Mouse (Mus musculus) hindbrain, embryonic 10.5 days (tissue): Measurements from ENCODE around the gene Rasgef1b. TPM values are rescaled to one million over a fixed set of nuclear protein-coding genes. Genes with fewer than 3 reads are reported as not detected.

Experiments used
- DNase-seq: peaks from one replicate; pipeline ENCODE4 v3.0.0-alpha.2; 2017; ENCODE audit warnings: low spot score
- H3K27ac ChIP-seq: fragments of 300-500 bp; sonication (generic); 2 replicates; pipeline ENCODE4 v1.5.1; 2016; ENCODE audit warnings: mild to moderate bottlenecking, moderate library complexity
- H3K27me3 ChIP-seq: fragments of 300-500 bp; sonication (generic); 2 replicates; pipeline ENCODE4 v1.6.1; 2016; ENCODE audit warnings: mild to moderate bottlenecking; ENCODE audit not compliant: poor library complexity, insufficient read depth, severe bottlenecking
- H3K36me3 ChIP-seq: fragments of 300-500 bp; sonication (generic); 2 replicates; pipeline ENCODE4 v1.6.1; 2016; ENCODE audit warnings: mild to moderate bottlenecking, moderate library complexity
- H3K4me1 ChIP-seq: fragments of 300-500 bp; sonication (generic); replicated peaks from 2 replicates; pipeline ENCODE4 v1.6.1; 2016; ENCODE audit warnings: mild to moderate bottlenecking
- H3K4me3 ChIP-seq: fragments of 300-500 bp; sonication (generic); 2 replicates; pipeline ENCODE4 v1.5.1; 2016; ENCODE audit warnings: mild to moderate bottlenecking, moderate library complexity
- H3K9me3 ChIP-seq: fragments of 300-500 bp; sonication (generic); 2 replicates; pipeline ENCODE4 v1.6.1; 2016; ENCODE audit warnings: mild to moderate bottlenecking, moderate library complexity
- whole genome bisulfite sequencing: fragments of 180-500 bp; shearing (Covaris S2); methylation state at CpG from one replicate; pipeline ENCODE4 v1.1.7; 2016; 5-methylcytosine and 5-hydroxymethylcytosine counted together
- polyA plus RNA-seq: library from polyadenylated mRNA; unstranded; fragments of >200 nt; fragmentation: Nextera tagmentation; extraction: Ambion mirVana; gene quantifications from 2 replicates; pipeline ENCODE4 v1.2.1, GENCODE M21; 2016

Gene Rasgef1b
- polyA plus RNA-seq, 1 experiment from 2014 or later = 9.2 TPM

GRCm38 (mm10) chr5:99729931-99730330 lies 1.1 kb upstream of the Rasgef1b start:
- Histone ChIP-seq H3K27ac (no peak overlapping the region), H3K36me3 (no peaks in the 10 kb centered on the region), H3K27me3 (peaks cover 83% of the 10 kb centered on the region), H3K4me1 (peaks cover 26% of the 10 kb centered on the region), H3K9me3 (no peaks in the 10 kb centered on the region), H3K4me3 (no peak overlapping the region)
- DNase-seq = no peak
- 71% methylated on average over 1 of the region's 1 CpGs for WGBS

- no peaks in the 10 kb centered on the region for H3K9me3 ChIP-seq
- no peaks in the 10 kb centered on the region for H3K36me3 ChIP-seq
- H3K27ac ChIP-seq = peak overlapping the region; percentile 79
- peak; percentile 55 for DNase-seq
- under 1% methylated on average over 18 of the region's 18 CpGs for WGBS
- peaks cover 87% of the 10 kb centered on the region for H3K27me3 ChIP-seq
- peak overlapping the region; percentile 79 for H3K4me3 ChIP-seq
- H3K4me1 ChIP-seq = peaks cover 26% of the 10 kb centered on the region
Observed at GRCm38 (mm10) chr5:99729361-99729882, 557 bp upstream of the Rasgef1b start.

- peak overlapping the region; percentile 79 for H3K4me3 ChIP-seq
- under 1% methylated on average over 15 of the region's 15 CpGs for whole genome bisulfite sequencing
- no peaks in the 10 kb centered on the region for H3K9me3 ChIP-seq
- H3K27ac ChIP-seq = 0 out of 2 replicates have a peak overlapping the region, but pooled peaks have one; percentile 8
- peaks cover 26% of the 10 kb centered on the region for H3K4me1 ChIP-seq
- H3K27me3 ChIP-seq = peaks cover 83% of the 10 kb centered on the region
- no peaks in the 10 kb centered on the region for H3K36me3 ChIP-seq
- DNase-seq = peak; percentile 43
Observed at GRCm38 (mm10) chr5:99728027-99728451, 826 bp downstream of the Rasgef1b start.

GRCm38 (mm10) chr5:99723941-99724340 lies 4.9 kb downstream of the Rasgef1b start:
- Histone ChIP-seq H3K27ac (no peak overlapping the region), H3K4me3 (no peak overlapping the region), H3K36me3 (no peaks in the 10 kb centered on the region), H3K9me3 (no peaks in the 10 kb centered on the region), H3K27me3 (peaks cover 52% of the 10 kb centered on the region), H3K4me1 (peaks cover 31% of the 10 kb centered on the region)
- no peak for DNase-seq
- WGBS = 83% methylated on average over 6 of the region's 6 CpGs

GRCm38 (mm10) chr5:99722310-99722709 lies 6.6 kb downstream of the Rasgef1b start:
- H3K9me3 ChIP-seq = no peaks in the 10 kb centered on the region
- H3K4me1 ChIP-seq = peaks cover 21% of the 10 kb centered on the region
- H3K27ac ChIP-seq = no peak overlapping the region
- WGBS = 85% methylated on average over 2 of the region's 2 CpGs
- H3K27me3 ChIP-seq = peaks cover 37% of the 10 kb centered on the region
- no peaks in the 10 kb centered on the region for H3K36me3 ChIP-seq
- no peak overlapping the region for H3K4me3 ChIP-seq
- DNase-seq = no peak

- Histone ChIP-seq H3K4me3 (no peak overlapping the region), H3K27ac (no peak overlapping the region), H3K27me3 (peaks cover 20% of the 10 kb centered on the region), H3K9me3 (no peaks in the 10 kb centered on the region), H3K4me1 (peaks cover 20% of the 10 kb centered on the region), H3K36me3 (no peaks in the 10 kb centered on the region)
- DNase-seq = no peak
- WGBS = 32% methylated on average over 2 of the region's 2 CpGs
Observed at GRCm38 (mm10) chr5:99720554-99720953, 8.3 kb downstream of the Rasgef1b start.

GRCm38 (mm10) chr5:99717917-99718316 lies 10.9 kb downstream of the Rasgef1b start:
- H3K4me1 ChIP-seq = peaks cover 27% of the 10 kb centered on the region
- no peak for DNase-seq
- H3K27me3 ChIP-seq = peaks cover 4% of the 10 kb centered on the region; the same call in 1 of the 2 replicates
- WGBS = 76% methylated on average over 8 of the region's 8 CpGs
- H3K4me3 ChIP-seq = no peak overlapping the region
- H3K9me3 ChIP-seq = no peaks in the 10 kb centered on the region
- H3K27ac ChIP-seq = no peak overlapping the region
- no peaks in the 10 kb centered on the region for H3K36me3 ChIP-seq

- H3K4me3 ChIP-seq = no peak overlapping the region
- peaks cover 4% of the 10 kb centered on the region; the same call in 1 of the 2 replicates for H3K27me3 ChIP-seq
- 58% methylated on average over 5 of the region's 5 CpGs for WGBS
- H3K4me1 ChIP-seq = peaks cover 25% of the 10 kb centered on the region
- H3K9me3 ChIP-seq = no peaks in the 10 kb centered on the region
- no peak overlapping the region for H3K27ac ChIP-seq
- no peak for DNase-seq
- H3K36me3 ChIP-seq = no peaks in the 10 kb centered on the region
Observed at GRCm38 (mm10) chr5:99715281-99715744, 13.6 kb downstream of the Rasgef1b start.

- Histone ChIP-seq H3K27me3 (no peaks in the 10 kb centered on the region), H3K4me1 (peaks cover 11% of the 10 kb centered on the region; the same call in 1 of the 2 replicates), H3K9me3 (no peaks in the 10 kb centered on the region), H3K4me3 (no peak overlapping the region), H3K27ac (no peak overlapping the region), H3K36me3 (no peaks in the 10 kb centered on the region)
- DNase-seq = no peak
- 96% methylated on average over 2 of the region's 2 CpGs for WGBS
Observed at GRCm38 (mm10) chr5:99711947-99712346, 16.9 kb downstream of the Rasgef1b start.

GRCm38 (mm10) chr5:99708706-99709105 lies 20.2 kb downstream of the Rasgef1b start:
- Histone ChIP-seq H3K4me1 (0 out of 2 replicates have a peak, but pooled peaks cover 4% of the 10 kb centered on the region), H3K36me3 (no peaks in the 10 kb centered on the region), H3K27me3 (no peaks in the 10 kb centered on the region), H3K9me3 (no peaks in the 10 kb centered on the region), H3K27ac (no peak overlapping the region), H3K4me3 (no peak overlapping the region)
- 48% methylated on average over 6 of the region's 6 CpGs for WGBS
- peak; percentile 22 for DNase-seq

GRCm38 (mm10) chr5:99707261-99707660 lies 21.6 kb downstream of the Rasgef1b start:
- Histone ChIP-seq H3K9me3 (no peaks in the 10 kb centered on the region), H3K4me3 (no peak overlapping the region), H3K27ac (no peak overlapping the region), H3K4me1 (0 out of 2 replicates have a peak, but pooled peaks cover 4% of the 10 kb centered on the region), H3K27me3 (no peaks in the 10 kb centered on the region), H3K36me3 (no peaks in the 10 kb centered on the region)
- 39% methylated on average over 6 of the region's 6 CpGs for WGBS
- peak; percentile 40 for DNase-seq

- no peaks in the 10 kb centered on the region for H3K36me3 ChIP-seq
- WGBS = 93% methylated on average over 5 of the region's 5 CpGs
Observed at GRCm38 (mm10) chr5:99701811-99702210, 27.1 kb downstream of the Rasgef1b start.

GRCm38 (mm10) chr5:99694712-99695360 lies 34.0 kb downstream of the Rasgef1b start:
- peak overlapping the region; percentile 54; the same call in 1 of the 2 replicates for H3K27ac ChIP-seq
- H3K4me3 ChIP-seq = no peak overlapping the region
- H3K27me3 ChIP-seq = no peaks in the 10 kb centered on the region; the same call in 1 of the 2 replicates
- H3K9me3 ChIP-seq = no peaks in the 10 kb centered on the region
- H3K36me3 ChIP-seq = no peaks in the 10 kb centered on the region
- peak; percentile 26 for DNase-seq
- peaks cover 6% of the 10 kb centered on the region; the same call in 1 of the 2 replicates for H3K4me1 ChIP-seq
- 84% methylated on average over 13 of the region's 13 CpGs for WGBS

More at GRCm38 (mm10) chr5:99701811-99702210, 27.1 kb downstream of the Rasgef1b start:
- no peaks in the 10 kb centered on the region for H3K9me3 ChIP-seq
- no peaks in the 10 kb centered on the region for H3K27me3 ChIP-seq
- no peaks in the 10 kb centered on the region; the same call in 1 of the 2 replicates for H3K4me1 ChIP-seq
- no peak overlapping the region for H3K4me3 ChIP-seq
- H3K27ac ChIP-seq = no peak overlapping the region
- DNase-seq = no peak
